ENCODE assay signal across 8 mouse cellular contexts in genomic region chr6:140423846-140424200, GRCm38 (mm10). TPM values are rescaled to one million over a fixed set of nuclear protein-coding genes. Genes with fewer than 3 reads are reported as not detected.
DNase-seq lines count a peak whose midpoint lies in the region; ATAC-seq lines count a peak whose summit lies in the region.

Gene Plekha5 (plus strand): TSS chr6:140424054.

- DNase-seq in layer of hippocampus, adult 11-12 months (ENCODE audit: low spot score) = peak; percentile 35
- DNase-seq in layer of hippocampus, adult 9-10 months (ENCODE audit: low spot score) = no peak
- DNase-seq in cerebellum, postnatal 4 days (ENCODE audit: low spot score in 2 of 2) = peak; percentile 54 to 70
- peak; percentile 10 to 24 for DNase-seq in spleen, postnatal 14 days (ENCODE audit: low spot score in 2 of 2)

- H3K27me3 ChIP-seq in intestine, embryonic 16.5 days (replicated peaks; ENCODE audit: control insufficient read depth, insufficient read depth, low read length) = no peaks in the 10 kb centered on the region
- no peaks in the 10 kb centered on the region for H3K27me3 ChIP-seq in limb, embryonic 12.5 days
- no peaks in the 10 kb centered on the region for H3K27me3 ChIP-seq in midbrain, embryonic 13.5 days

- WGBS in intestine, embryonic 16.5 days = 2% methylated on average over 36 of the region's 65 CpGs
- 0% methylated on average over 51 of the region's 65 CpGs for WGBS in limb, embryonic 12.5 days
- 1% methylated on average over 20 of the region's 65 CpGs for WGBS in midbrain, embryonic 13.5 days

- peak; percentile 74 for ATAC-seq in granulocyte monocyte progenitor cell, adult 5-6 weeks (replicated peaks; ENCODE audit: poor library complexity, severe bottlenecking)
- peak; percentile 94 for ATAC-seq in intestine, embryonic 16.5 days
- ATAC-seq in limb, embryonic 12.5 days (ENCODE audit: insufficient number of reproducible peaks, insufficient read depth, low FRiP score, low TSS enrichment, low read depth) = peak; percentile 87
- peak; percentile 92 for ATAC-seq in midbrain, embryonic 13.5 days

- H3K27ac ChIP-seq in intestine, embryonic 16.5 days (ENCODE audit: low read length) = peak within 1 kb of the TSS; percentile 93
- peak within 1 kb of the TSS; percentile 94 for H3K27ac ChIP-seq in limb, embryonic 12.5 days
- H3K27ac ChIP-seq in midbrain, embryonic 13.5 days = peak within 1 kb of the TSS; percentile 98

- no peaks in the 10 kb centered on the region for H3K9me3 ChIP-seq in intestine, embryonic 16.5 days (ENCODE audit: control insufficient read depth, low read length)
- peaks cover 7% of the 10 kb centered on the region; the same call in 1 of the 2 replicates for H3K9me3 ChIP-seq in limb, embryonic 12.5 days
- no peaks in the 10 kb centered on the region for H3K9me3 ChIP-seq in midbrain, embryonic 13.5 days

- H3K4me3 ChIP-seq in intestine, embryonic 16.5 days (ENCODE audit: low read length) = peak within 1 kb of the TSS; percentile 100
- H3K4me3 ChIP-seq in limb, embryonic 12.5 days (replicated peaks) = peak within 1 kb of the TSS; percentile 91
- peak within 1 kb of the TSS; percentile 97 for H3K4me3 ChIP-seq in midbrain, embryonic 13.5 days (replicated peaks)

- peak within 1 kb of the TSS; percentile 76 for H3K4me2 ChIP-seq in intestine, embryonic 16.5 days (ENCODE audit: low read depth, low read length)
- H3K4me2 ChIP-seq in limb, embryonic 12.5 days = peak within 1 kb of the TSS; percentile 76
- peak within 1 kb of the TSS; percentile 76 for H3K4me2 ChIP-seq in midbrain, embryonic 13.5 days (replicated peaks)

- peak within 1 kb of the TSS; percentile 97 for H3K9ac ChIP-seq in intestine, embryonic 16.5 days (ENCODE audit: low read depth, low read length)
- peak within 1 kb of the TSS; percentile 97 for H3K9ac ChIP-seq in limb, embryonic 12.5 days (replicated peaks)
- H3K9ac ChIP-seq in midbrain, embryonic 13.5 days (replicated peaks) = peak within 1 kb of the TSS; percentile 99

- peaks cover 5% of the 10 kb centered on the region; the same call in 1 of the 2 replicates for H3K4me1 ChIP-seq in intestine, embryonic 16.5 days (ENCODE audit: control insufficient read depth, insufficient read depth, low read length)
- peaks cover 13% of the 10 kb centered on the region for H3K4me1 ChIP-seq in limb, embryonic 12.5 days (replicated peaks)
- H3K4me1 ChIP-seq in midbrain, embryonic 13.5 days (replicated peaks) = peaks cover 39% of the 10 kb centered on the region

- H3K36me3 ChIP-seq in intestine, embryonic 16.5 days (ENCODE audit: control insufficient read depth, insufficient read depth, low read length) = no peaks in the 10 kb centered on the region
- peaks cover 6% of the 10 kb centered on the region for H3K36me3 ChIP-seq in limb, embryonic 12.5 days
- H3K36me3 ChIP-seq in midbrain, embryonic 13.5 days = peaks cover 5% of the 10 kb centered on the region

RNA-seq across cellular contexts. Expression of gene Plekha5, which starts in this region (rescaled TPM):
- 7.2 and 15.4 TPM in 2 replicates for total RNA-seq in granulocyte monocyte progenitor cell, adult 5-6 weeks (2014; fragmentation: Nextera tagmentation)
- total RNA-seq in granulocyte monocyte progenitor cell, adult 5-6 weeks (2017) = 5.2 and 5.5 TPM in 2 replicates
- polyA plus RNA-seq in intestine, embryonic 16.5 days (2015; fragmentation: Nextera tagmentation; extraction: Ambion mirVana) = 27.9 and 30.1 TPM in 2 replicates
- 50.1 and 51.5 TPM in 2 replicates for polyA plus RNA-seq in limb, embryonic 12.5 days (2016; fragmentation: Nextera tagmentation; extraction: Ambion mirVana)
- polyA plus RNA-seq in midbrain, embryonic 13.5 days (2015; fragmentation: Nextera tagmentation; extraction: Ambion mirVana) = 39.9 and 41.8 TPM in 2 replicates
